Mouse (Mus musculus) heart, embryonic 12.5 days (tissue): ENCODE results near the gene Cnr2. TPM values are rescaled to one million over a fixed set of nuclear protein-coding genes. Genes with fewer than 3 reads are reported as not detected.
"Not testable (repeated sequence)": the region's sequence is repeated elsewhere in the genome, so short reads cannot be mapped to it uniquely, and the experiment has no call there.

Experiments
- ATAC-seq: fragments of 200-750 bp; cut with Nextera tagmentation; 2 replicates; pipeline ENCODE4 v1.8.0; 2017; ENCODE audit warnings: moderate TSS enrichment, moderate library complexity; ENCODE audit not compliant: insufficient number of reproducible peaks, low FRiP score
- H3K27ac ChIP-seq: fragments of 300-500 bp; sonication (generic); 2 replicates; pipeline ENCODE4 v1.5.1; 2016; ENCODE audit warnings: mild to moderate bottlenecking, moderate library complexity; ENCODE audit not compliant: poor library complexity, severe bottlenecking
- H3K27me3 ChIP-seq: fragments of 300-500 bp; sonication (generic); replicated peaks from 2 replicates; pipeline ENCODE4 v1.6.1; 2016; ENCODE audit warnings: mild to moderate bottlenecking, moderate library complexity
- H3K36me3 ChIP-seq: fragments of 300-500 bp; sonication (generic); 2 replicates; pipeline ENCODE4 v1.6.1; 2016; ENCODE audit warnings: mild to moderate bottlenecking, moderate library complexity
- H3K4me1 ChIP-seq: fragments of 300-500 bp; sonication (generic); replicated peaks from 2 replicates; pipeline ENCODE4 v1.6.1; 2016; ENCODE audit warnings: mild to moderate bottlenecking
- H3K4me2 ChIP-seq: fragments of 300-500 bp; sonication (generic); 2 replicates; pipeline ENCODE4 v1.6.1; 2016; ENCODE audit warnings: mild to moderate bottlenecking, moderate library complexity
- H3K4me3 ChIP-seq: fragments of 300-500 bp; sonication (generic); 2 replicates; pipeline ENCODE4 v1.5.1; 2016; ENCODE audit warnings: mild to moderate bottlenecking
- H3K9ac ChIP-seq: fragments of 300-500 bp; sonication (generic); 2 replicates; pipeline ENCODE4 v1.6.1; 2016; ENCODE audit warnings: mild to moderate bottlenecking, moderate library complexity
- H3K9me3 ChIP-seq: fragments of 300-500 bp; sonication (generic); replicated peaks from 2 replicates; pipeline ENCODE4 v1.6.1; 2016; ENCODE audit warnings: mild to moderate bottlenecking, moderate library complexity
- WGBS: fragments of 180-500 bp; shearing (Covaris S2); methylation state at CpG from one replicate; pipeline ENCODE4 v1.1.7; 2016; 5-methylcytosine and 5-hydroxymethylcytosine counted together
- polyA plus RNA-seq: library from polyadenylated mRNA; unstranded; fragments of >200 nt; fragmentation: Nextera tagmentation; extraction: Ambion mirVana; gene quantifications from 2 replicates; pipeline ENCODE4 v1.2.1, GENCODE M21; 2016

Cnr2 gene
- polyA plus RNA-seq, 1 experiment from 2014 or later = 0.70 TPM

GRCm38 (mm10) chr4:135935502-135935901, 40.3 kb downstream of the Cnr2 start:
- H3K9me3 ChIP-seq = no peaks in the 10 kb centered on the region
- H3K27me3 ChIP-seq = no peaks in the 10 kb centered on the region
- H3K4me3 ChIP-seq = no peak overlapping the region
- peaks cover 19% of the 10 kb centered on the region for H3K4me1 ChIP-seq
- WGBS = 55% methylated on average over 5 of the region's 5 CpGs
- H3K27ac ChIP-seq = 0 out of 2 replicates have a peak overlapping the region, but pooled peaks have one; percentile 4
- peak overlapping the region; percentile 20; the same call in 1 of the 2 replicates for H3K4me2 ChIP-seq
- H3K36me3 ChIP-seq = peaks cover 42% of the 10 kb centered on the region
- no peak for ATAC-seq
- 0 out of 2 replicates have a peak overlapping the region, but pooled peaks have one; percentile 28 for H3K9ac ChIP-seq

DNA sequence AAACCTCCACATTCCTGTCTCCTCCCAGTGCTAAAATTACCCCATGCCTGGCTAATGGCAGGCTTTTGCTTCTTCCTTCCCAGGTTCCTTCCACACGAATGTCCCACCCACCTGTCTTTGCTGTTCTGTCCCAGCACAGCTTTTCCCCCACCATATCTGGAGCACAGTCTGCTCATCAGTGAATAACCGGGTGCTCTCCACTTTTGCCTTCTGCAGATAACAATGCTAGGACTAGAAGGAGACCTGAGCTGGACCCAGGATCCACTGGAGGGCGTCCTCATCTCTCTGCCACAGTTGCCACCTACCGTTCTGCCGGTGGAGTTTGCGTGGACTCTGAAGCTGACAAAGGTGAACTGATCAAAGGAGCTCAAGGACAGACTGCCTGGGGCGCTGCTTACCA, 43.7 kb downstream of the Cnr2 start:
- peaks cover 24% of the 10 kb centered on the region for H3K36me3 ChIP-seq
- H3K4me3 ChIP-seq = no peak overlapping the region
- H3K9ac ChIP-seq = no peak overlapping the region
- 64% methylated on average over 7 of the region's 7 CpGs for WGBS
- peaks cover 27% of the 10 kb centered on the region for H3K4me1 ChIP-seq
- no peak overlapping the region for H3K27ac ChIP-seq
- no peaks in the 10 kb centered on the region for H3K9me3 ChIP-seq
- no peaks in the 10 kb centered on the region for H3K27me3 ChIP-seq
- H3K4me2 ChIP-seq = no peak overlapping the region
- ATAC-seq = no peak

- not testable (repeated sequence) for H3K9ac ChIP-seq, H3K27me3 ChIP-seq, H3K27ac ChIP-seq, H3K4me3 ChIP-seq, H3K9me3 ChIP-seq, H3K4me2 ChIP-seq, ATAC-seq
- peaks cover 22% of the 10 kb centered on the region for H3K4me1 ChIP-seq
- 79% methylated on average over 8 of the region's 8 CpGs for WGBS
- peaks cover 23% of the 10 kb centered on the region for H3K36me3 ChIP-seq
Measured at GRCm38 (mm10) chr4:135941026-135941425, 45.8 kb downstream of the Cnr2 start.

- peaks cover 16% of the 10 kb centered on the region for H3K4me1 ChIP-seq
- no peak overlapping the region for H3K4me2 ChIP-seq
- no peak overlapping the region for H3K4me3 ChIP-seq
- H3K9ac ChIP-seq = no peak overlapping the region
- H3K27ac ChIP-seq = no peak overlapping the region
- 44% methylated on average over 6 of the region's 6 CpGs for WGBS
- H3K36me3 ChIP-seq = peaks cover 20% of the 10 kb centered on the region
- H3K27me3 ChIP-seq = no peaks in the 10 kb centered on the region
- ATAC-seq = no peak
- H3K9me3 ChIP-seq = no peaks in the 10 kb centered on the region
Measured at GRCm38 (mm10) chr4:135942193-135942592, 47.0 kb downstream of the Cnr2 start.

- no peak overlapping the region for H3K4me3 ChIP-seq
- no peak for ATAC-seq
- H3K9me3 ChIP-seq = no peaks in the 10 kb centered on the region
- peaks cover 21% of the 10 kb centered on the region for H3K4me1 ChIP-seq
- no peak overlapping the region for H3K27ac ChIP-seq
- H3K4me2 ChIP-seq = no peak overlapping the region
- peaks cover 20% of the 10 kb centered on the region for H3K36me3 ChIP-seq
- H3K9ac ChIP-seq = no peak overlapping the region
- WGBS = 45% methylated on average over 4 of the region's 4 CpGs
- H3K27me3 ChIP-seq = no peaks in the 10 kb centered on the region
Measured at GRCm38 (mm10) chr4:135943389-135943788, 48.2 kb downstream of the Cnr2 start.

DNA sequence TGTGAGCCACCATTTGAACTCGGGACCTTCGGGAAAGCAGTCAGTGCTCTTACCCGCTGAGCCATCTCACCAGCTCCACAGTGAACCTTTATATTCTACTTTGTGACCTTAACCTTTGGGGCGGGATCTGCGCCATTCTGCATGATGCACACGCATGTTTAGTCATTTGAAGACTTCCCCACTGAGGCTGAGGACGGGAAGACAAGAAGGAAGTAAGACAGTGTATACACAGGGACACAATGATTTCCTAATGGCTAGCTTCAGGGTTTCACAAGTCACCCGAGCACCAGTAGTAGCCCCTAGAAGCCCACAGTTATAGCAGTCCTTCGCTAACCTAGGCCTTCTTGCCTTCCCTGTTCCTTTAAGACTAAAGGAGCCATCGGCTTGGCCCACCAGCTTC, 50.5 kb downstream of the Cnr2 start:
- Histone ChIP-seq H3K4me2 (peak overlapping the region; percentile 81), H3K27ac (peak overlapping the region; percentile 67), H3K9ac (peak overlapping the region; percentile 32; the same call in 1 of the 2 replicates), H3K4me1 (peaks cover 38% of the 10 kb centered on the region), H3K36me3 (peaks cover 8% of the 10 kb centered on the region), H3K4me3 (peak overlapping the region; percentile 78), H3K27me3 (no peaks in the 10 kb centered on the region), H3K9me3 (no peaks in the 10 kb centered on the region)
- 77% methylated on average over 10 of the region's 10 CpGs for WGBS
- no peak for ATAC-seq

- H3K4me1 ChIP-seq = peaks cover 38% of the 10 kb centered on the region
- peak; percentile 92 for ATAC-seq
- peak within 1 kb of the TSS; percentile 81 for H3K4me2 ChIP-seq
- H3K27ac ChIP-seq = peak within 1 kb of the TSS; percentile 67
- H3K9ac ChIP-seq = peak within 1 kb of the TSS; percentile 84
- H3K4me3 ChIP-seq = peak within 1 kb of the TSS; percentile 78
- H3K9me3 ChIP-seq = peaks cover under 1% of the 10 kb centered on the region; the same call in 1 of the 2 replicates
- peaks cover 8% of the 10 kb centered on the region for H3K36me3 ChIP-seq
- WGBS = under 1% methylated on average over 23 of the region's 23 CpGs
- no peaks in the 10 kb centered on the region for H3K27me3 ChIP-seq
Measured at GRCm38 (mm10) chr4:135946278-135946658, 51.1 kb downstream of the Cnr2 start, which contains the start of gene Hmgcl. Hmgcl (plus strand) TSS chr4:135946448.

DNA sequence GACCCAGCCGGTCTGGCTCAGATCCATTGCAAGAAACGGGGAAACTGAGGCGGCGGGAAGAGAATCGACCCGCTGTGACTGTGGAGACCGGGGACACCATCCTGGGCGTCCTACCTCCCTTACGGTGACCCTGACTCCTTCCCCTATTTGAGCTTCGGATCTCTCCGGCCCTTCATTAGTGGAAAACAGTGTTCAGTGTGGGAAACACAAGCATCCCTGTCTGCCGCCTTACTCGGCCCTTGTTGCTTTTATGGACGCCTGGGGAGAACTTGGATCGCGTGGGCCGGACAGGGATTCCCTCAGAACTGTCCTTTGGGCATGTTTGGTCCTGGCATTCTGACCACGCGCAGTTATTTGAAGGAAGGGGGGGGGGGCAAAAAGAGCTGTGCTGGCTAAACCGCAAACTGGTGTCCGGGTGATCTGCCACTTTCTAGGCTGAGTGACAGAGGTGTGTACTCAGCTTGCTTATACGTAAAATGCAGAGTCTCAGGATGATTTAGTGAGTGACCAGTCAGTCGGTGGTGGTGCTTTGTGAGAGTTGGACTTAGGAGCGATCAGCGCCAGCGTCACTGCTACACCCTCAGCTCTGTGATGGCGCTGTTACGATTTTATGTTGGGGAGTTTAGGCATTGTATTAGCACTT, 51.6 kb downstream of the Cnr2 start:
- 1% methylated on average over 28 of the region's 28 CpGs for WGBS
- H3K9ac ChIP-seq = peak overlapping the region; percentile 84
- H3K36me3 ChIP-seq = peaks cover 13% of the 10 kb centered on the region
- peaks cover 38% of the 10 kb centered on the region for H3K4me1 ChIP-seq
- H3K9me3 ChIP-seq = peaks cover 5% of the 10 kb centered on the region; the same call in 1 of the 2 replicates
- H3K27ac ChIP-seq = peak overlapping the region; percentile 67
- peak overlapping the region; percentile 78 for H3K4me3 ChIP-seq
- H3K4me2 ChIP-seq = peak overlapping the region; percentile 81
- H3K27me3 ChIP-seq = no peaks in the 10 kb centered on the region
- ATAC-seq = no peak; the same call in none of the 2 replicates

GRCm38 (mm10) chr4:135948142-135948541, 52.9 kb downstream of the Cnr2 start:
- H3K27me3 ChIP-seq = no peaks in the 10 kb centered on the region
- WGBS = 88% methylated on average over 8 of the region's 8 CpGs
- H3K27ac ChIP-seq = no peak overlapping the region
- ATAC-seq = no peak
- peaks cover 26% of the 10 kb centered on the region for H3K36me3 ChIP-seq
- no peak overlapping the region for H3K4me2 ChIP-seq
- H3K9me3 ChIP-seq = peaks cover 10% of the 10 kb centered on the region; the same call in 1 of the 2 replicates
- H3K4me1 ChIP-seq = peaks cover 36% of the 10 kb centered on the region
- no peak overlapping the region for H3K4me3 ChIP-seq
- H3K9ac ChIP-seq = no peak overlapping the region

- no peak overlapping the region for H3K4me3 ChIP-seq
- peaks cover 32% of the 10 kb centered on the region for H3K36me3 ChIP-seq
- no peak for ATAC-seq
- peak overlapping the region; percentile 50 for H3K27ac ChIP-seq
- H3K27me3 ChIP-seq = no peaks in the 10 kb centered on the region
- H3K9me3 ChIP-seq = peaks cover 10% of the 10 kb centered on the region; the same call in 1 of the 2 replicates
- H3K9ac ChIP-seq = no peak overlapping the region
- H3K4me1 ChIP-seq = peaks cover 30% of the 10 kb centered on the region
- WGBS = 78% methylated on average over 10 of the region's 10 CpGs
- no peak overlapping the region for H3K4me2 ChIP-seq
Measured at GRCm38 (mm10) chr4:135949475-135949874, 54.3 kb downstream of the Cnr2 start.

- H3K9ac ChIP-seq = no peak overlapping the region
- peaks cover 30% of the 10 kb centered on the region for H3K4me1 ChIP-seq
- H3K36me3 ChIP-seq = peaks cover 35% of the 10 kb centered on the region
- no peak overlapping the region for H3K4me3 ChIP-seq
- WGBS = 48% methylated on average over 6 of the region's 6 CpGs
- peak overlapping the region; percentile 44; the same call in 1 of the 2 replicates for H3K27ac ChIP-seq
- peak; percentile 23 for ATAC-seq
- no peak overlapping the region for H3K4me2 ChIP-seq
- H3K27me3 ChIP-seq = no peaks in the 10 kb centered on the region
- peaks cover 10% of the 10 kb centered on the region; the same call in 1 of the 2 replicates for H3K9me3 ChIP-seq
Measured at GRCm38 (mm10) chr4:135949911-135950310, 54.7 kb downstream of the Cnr2 start.
